Mouse (Mus musculus) olfactory bulb, adult 2 months (tissue): Measurements from ENCODE around the gene Cdc25b.

Experiments
- CTCF ChIP-seq: fragments of 200-500 bp; IDR thresholded peaks from 2 replicates; pipeline ENCODE4 v1.5.1; 2012; ENCODE audit warnings: low read depth, mild to moderate bottlenecking, low read length, moderate library complexity; ENCODE audit not compliant: insufficient read depth
- POLR2A ChIP-seq: fragments of 200-500 bp; IDR thresholded peaks from 2 replicates; pipeline ENCODE4 v1.6.1; 2012; ENCODE audit warnings: mild to moderate bottlenecking, low read depth, low read length, moderate library complexity; ENCODE audit not compliant: insufficient read depth

DNA sequence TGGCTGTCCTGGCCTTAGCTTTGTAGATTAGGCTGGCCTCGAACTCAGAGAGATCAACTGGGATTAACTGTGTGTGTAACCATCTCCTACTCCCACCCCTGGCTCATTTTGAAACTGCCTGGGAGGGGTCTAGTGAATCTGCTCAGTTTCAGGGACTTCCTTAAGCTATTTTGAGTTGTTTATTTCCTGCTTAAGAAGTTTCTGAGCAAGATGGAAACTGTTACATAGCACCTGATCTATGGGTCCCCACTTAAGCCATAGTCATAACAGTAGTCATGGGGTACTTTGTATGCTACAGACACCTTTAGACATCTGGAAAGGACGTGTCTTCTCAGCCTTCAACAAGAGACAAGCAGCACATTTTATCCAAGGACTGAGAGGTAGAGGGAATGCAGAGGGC, 14.0 kb downstream of the Cdc25b start:
- TF ChIP-seq POLR2A (no peak), CTCF (no peak)
